Mouse (Mus musculus) heart, adult 2 months (tissue): ENCODE measurements around the gene Dnajc13.

ENCODE experiments used
- CTCF ChIP-seq: fragments of 200-600 bp; IDR thresholded peaks from 2 replicates; pipeline ENCODE4 v1.8.1; 2022; ENCODE audit warnings: antibody characterized with exemption, mild to moderate bottlenecking, moderate library complexity
- EP300 ChIP-seq: fragments of 200-500 bp; IDR thresholded peaks from 2 replicates; pipeline ENCODE4 v1.6.1; 2011; ENCODE audit warnings: low read depth, low read length, control low read depth; ENCODE audit not compliant: insufficient read depth
- POLR2A ChIP-seq: fragments of 200-500 bp; IDR thresholded peaks from 2 replicates; pipeline ENCODE4 v1.6.1; 2011; ENCODE audit warnings: mild to moderate bottlenecking, low read depth, low read length, control low read depth; ENCODE audit not compliant: insufficient read depth

DNA sequence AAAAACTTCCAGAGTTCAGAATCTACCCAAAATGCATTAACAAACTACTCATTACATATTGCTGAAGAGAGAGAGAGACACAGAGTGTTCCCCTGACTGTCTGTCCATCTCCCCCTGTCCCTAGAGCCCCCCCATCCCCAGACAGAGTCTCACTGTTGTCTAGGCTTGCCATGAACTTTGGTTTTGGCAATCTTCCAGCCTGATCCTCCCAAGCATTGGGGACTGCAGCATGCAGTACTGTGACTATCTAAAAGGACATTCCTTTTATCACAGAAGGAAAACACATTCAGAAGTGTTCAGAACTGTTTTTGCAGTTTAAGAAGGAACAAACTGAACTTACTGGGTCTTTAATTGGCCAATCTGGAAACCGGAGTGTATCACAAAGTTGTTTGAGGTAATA is 74.0 kb downstream of the Dnajc13 start:
- TF ChIP-seq CTCF (no peak), POLR2A (no peak), EP300 (no peak)
